Mouse (Mus musculus) testis, adult 2 months (tissue): ENCODE measurements at regions not wholly inside any gene's neighbourhood (a gene's known extent, or its start where the extent isn't known, plus 50 kb on each side); places are given as distances from the start of the nearest gene placed in this dataset.

Source experiments
- H3K27ac ChIP-seq: fragments of 200-500 bp; 2 replicates; pipeline ENCODE4 v1.5.1; 2012; ENCODE audit warnings: low read depth, low read length; ENCODE audit not compliant: control insufficient read depth, insufficient read depth
- H3K27me3 ChIP-seq: fragments of 200-500 bp; 2 replicates; pipeline ENCODE4 v1.6.1; 2012; ENCODE audit warnings: mild to moderate bottlenecking, low read length, moderate library complexity; ENCODE audit not compliant: control insufficient read depth, insufficient read depth
- H3K36me3 ChIP-seq: fragments of 200-500 bp; 2 replicates; pipeline ENCODE4 v1.6.1; 2012; ENCODE audit warnings: mild to moderate bottlenecking, low read length; ENCODE audit not compliant: control insufficient read depth, insufficient read depth
- H3K4me1 ChIP-seq: fragments of 200-500 bp; 2 replicates; pipeline ENCODE4 v1.6.1; 2012; ENCODE audit warnings: low read length; ENCODE audit not compliant: control insufficient read depth, insufficient read depth
- H3K4me3 ChIP-seq: fragments of 200-500 bp; 2 replicates; pipeline ENCODE4 v1.5.1; 2012; ENCODE audit warnings: low read depth, mild to moderate bottlenecking, low read length, moderate library complexity, mixed read lengths; ENCODE audit not compliant: control insufficient read depth
- CTCF ChIP-seq: fragments of 200-500 bp; IDR thresholded peaks from 2 replicates; pipeline ENCODE4 v1.5.1; 2012; ENCODE audit warnings: low read depth, mild to moderate bottlenecking, inconsistent platforms, low read length, moderate library complexity; ENCODE audit not compliant: control insufficient read depth, insufficient read depth, insufficient replicate concordance
- POLR2A ChIP-seq: fragments of 200-500 bp; IDR thresholded peaks from 2 replicates; pipeline ENCODE4 v1.6.1; 2012; ENCODE audit warnings: low read depth, mild to moderate bottlenecking, inconsistent platforms, low read length, moderate library complexity; ENCODE audit not compliant: control insufficient read depth

GRCm38 (mm10) chr13:46116576-46116975 is 151.8 kb upstream of the Atxn1 start:
- Histone ChIP-seq H3K36me3 (no peaks in the 10 kb centered on the region), H3K4me1 (no peaks in the 10 kb centered on the region), H3K4me3 (no peak overlapping the region), H3K27me3 (no peaks in the 10 kb centered on the region), H3K27ac (no peak overlapping the region)
- TF ChIP-seq POLR2A, result no peak
- TF ChIP-seq CTCF, result no peak

- TF ChIP-seq CTCF, result no peak
- TF ChIP-seq POLR2A, result no peak
- no peaks in the 10 kb centered on the region for H3K36me3 ChIP-seq
- H3K4me1 ChIP-seq, result no peaks in the 10 kb centered on the region
- no peak overlapping the region for H3K4me3 ChIP-seq
- H3K27ac ChIP-seq, result no peak overlapping the region
- H3K27me3 ChIP-seq, result no peaks in the 10 kb centered on the region
These were observed 140.2 kb upstream of the Atxn1 start for GRCm38 (mm10) chr13:46104971-46105370.

- Histone ChIP-seq H3K4me3 (no peak overlapping the region), H3K4me1 (no peaks in the 10 kb centered on the region), H3K36me3 (no peaks in the 10 kb centered on the region), H3K27me3 (no peaks in the 10 kb centered on the region), H3K27ac (no peak overlapping the region)
- no peak for TF ChIP-seq POLR2A
- no peak for TF ChIP-seq CTCF
These were observed 133.8 kb upstream of the Atxn1 start for GRCm38 (mm10) chr13:46098621-46099020.

- Histone ChIP-seq H3K4me3 (no peak overlapping the region), H3K4me1 (no peaks in the 10 kb centered on the region), H3K36me3 (no peaks in the 10 kb centered on the region), H3K27ac (no peak overlapping the region), H3K27me3 (no peaks in the 10 kb centered on the region)
- TF ChIP-seq POLR2A (no peak), CTCF (no peak)
These were observed 133.3 kb upstream of the Atxn1 start for GRCm38 (mm10) chr13:46098131-46098530.

GRCm38 (mm10) chr13:46096968-46097367 is 132.2 kb upstream of the Atxn1 start:
- no peak for TF ChIP-seq POLR2A
- TF ChIP-seq CTCF, result no peak
- Histone ChIP-seq H3K4me3 (no peak overlapping the region), H3K27me3 (no peaks in the 10 kb centered on the region), H3K27ac (no peak overlapping the region), H3K36me3 (no peaks in the 10 kb centered on the region), H3K4me1 (no peaks in the 10 kb centered on the region)

- H3K27me3 ChIP-seq, result no peaks in the 10 kb centered on the region
- no peaks in the 10 kb centered on the region for H3K36me3 ChIP-seq
- no peaks in the 10 kb centered on the region for H3K4me1 ChIP-seq
- no peak overlapping the region for H3K4me3 ChIP-seq
- H3K27ac ChIP-seq, result no peak overlapping the region
- no peak for TF ChIP-seq POLR2A
- TF ChIP-seq CTCF, result no peak
These were observed 131.6 kb upstream of the Atxn1 start for GRCm38 (mm10) chr13:46096416-46096815.

- Histone ChIP-seq H3K4me3 (no peak overlapping the region), H3K36me3 (no peaks in the 10 kb centered on the region), H3K4me1 (no peaks in the 10 kb centered on the region), H3K27ac (no peak overlapping the region), H3K27me3 (no peaks in the 10 kb centered on the region)
- TF ChIP-seq CTCF (no peak), POLR2A (no peak)
These were observed 128.0 kb upstream of the Atxn1 start for GRCm38 (mm10) chr13:46092787-46093186.

GRCm38 (mm10) chr13:46091109-46091508 is 126.3 kb upstream of the Atxn1 start:
- H3K36me3 ChIP-seq, result no peaks in the 10 kb centered on the region
- no peak overlapping the region for H3K27ac ChIP-seq
- TF ChIP-seq POLR2A (no peak), CTCF (no peak)
- no peak overlapping the region for H3K4me3 ChIP-seq
- no peaks in the 10 kb centered on the region for H3K4me1 ChIP-seq
- no peaks in the 10 kb centered on the region for H3K27me3 ChIP-seq
